Mouse (Mus musculus): ENCODE data around the gene Pemt.

- TF ChIP-seq CTCF (conservative IDR thresholded peaks at IDR 0.05 in 1 of 2, IDR thresholded peaks at IDR 0.05 in 1 of 2; ENCODE audit: low read depth in 2 of 2, low read length in 2 of 2) (no peak), ETS1 (conservative IDR thresholded peaks at IDR 0.05; ENCODE audit: low read depth, low read length) (no peak)
These were observed 97.9 kb downstream of the Pemt start for GRCm38 (mm10) chr11:59948401-59948767.

Measured in CH12.LX (cell line).